Mouse (Mus musculus) lung, postnatal 25 days (tissue): ENCODE data around the gene Nos1.
A peak's percentile ranks its signal among the peaks of the same experiment; 100 is the strongest.

ENCODE experiments used
- DNase-seq: peaks from one replicate; pipeline ENCODE4 v3.0.0; 2022; ENCODE audit warnings: low spot score

Gene Nos1

GRCm38 (mm10) chr5:117997434-117997970 lies 216.7 kb downstream of the Nos1 start:
- DNase-seq, result no peak

GRCm38 (mm10) chr5:117999061-117999460 lies 218.2 kb downstream of the Nos1 start:
- no peak for DNase-seq

GRCm38 (mm10) chr5:117999584-117999983 lies 218.8 kb downstream of the Nos1 start:
- no peak for DNase-seq

- DNase-seq, result peak; percentile 26
Observed at GRCm38 (mm10) chr5:118002059-118002458, 221.2 kb downstream of the Nos1 start.

DNA sequence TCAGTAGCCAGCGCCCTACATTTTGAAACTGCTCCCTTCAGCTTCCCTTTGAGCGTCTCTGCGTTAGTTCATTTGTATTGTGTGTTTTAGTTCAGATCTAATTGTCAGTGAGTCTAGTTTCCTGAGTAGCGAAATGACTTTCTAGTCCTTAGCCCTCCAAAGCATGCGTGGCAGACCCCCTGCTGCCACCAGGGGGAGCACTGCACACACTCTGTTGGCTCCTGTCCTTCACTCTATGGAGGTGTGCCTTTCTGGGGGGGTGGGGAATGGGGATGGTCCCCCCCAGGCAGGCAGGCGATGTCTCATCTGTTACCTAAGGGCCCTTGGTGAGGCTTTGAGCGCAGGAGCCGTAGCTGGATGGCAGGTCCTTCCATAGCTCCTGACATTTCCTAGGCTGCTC lies 223.8 kb downstream of the Nos1 start:
- DNase-seq, result peak; percentile 35

DNA sequence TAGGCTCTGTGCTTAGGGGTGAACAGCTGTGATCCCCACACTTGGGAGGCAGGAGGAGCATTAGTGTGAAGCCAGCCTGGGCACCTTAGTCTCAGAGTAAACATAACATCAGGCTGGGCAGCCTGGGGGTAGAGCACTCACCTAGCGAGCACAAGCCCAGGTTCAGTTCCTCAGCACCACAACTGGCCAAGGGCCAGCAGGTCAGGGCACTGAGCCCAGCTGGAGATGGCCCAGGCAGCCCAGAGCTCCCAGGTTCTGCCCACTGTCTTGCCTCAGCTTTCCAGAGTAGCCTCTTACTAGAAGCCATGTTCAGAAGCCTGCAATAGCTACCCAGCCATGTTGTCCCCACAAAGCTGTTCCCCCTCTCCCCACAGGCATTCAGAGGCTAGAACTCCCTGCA lies 224.9 kb downstream of the Nos1 start:
- no peak for DNase-seq

- no peak for DNase-seq
Observed at GRCm38 (mm10) chr5:118008344-118008743, 227.5 kb downstream of the Nos1 start.
